21 mouse cellular contexts compared by ENCODE assay signal in genomic region chr8:122856288-122856687, GRCm38 (mm10). TPM values are rescaled to one million over a fixed set of nuclear protein-coding genes. Genes with fewer than 3 reads are reported as not detected.
"Had no signal": no experiment of that assay in that cellular context is flagged by ENCODE, and none has a peak within 500 bp of the region (broad histone marks: within the 10 kb centered on the region; RNA-seq: fewer than 3 reads in every experiment).

No protein-coding gene starts in this region.

- H3K9ac ChIP-seq: lung, embryonic 14.5 days; midbrain, embryonic 12.5 days; neural tube, embryonic 13.5 days; neural tube, embryonic 15.5 days had no signal

- H3K36me3 ChIP-seq: midbrain, embryonic 10.5 days; midbrain, embryonic 12.5 days; neural tube, embryonic 13.5 days; neural tube, embryonic 15.5 days had no signal

- H3K27me3 ChIP-seq: midbrain, embryonic 12.5 days; neural tube, embryonic 13.5 days; neural tube, embryonic 15.5 days had no signal

- H3K4me2 ChIP-seq: lung, embryonic 14.5 days; midbrain, embryonic 12.5 days; neural tube, embryonic 13.5 days; neural tube, embryonic 15.5 days had no signal

- H3K4me3 ChIP-seq: midbrain, embryonic 10.5 days; midbrain, embryonic 12.5 days; myocyte; neural tube, embryonic 13.5 days; neural tube, embryonic 15.5 days had no signal

- DNase-seq: lung, embryonic 14.5 days; lung, postnatal 10 days; lung, postnatal 4 days; midbrain, embryonic 14.5 days; retina, postnatal 1 day; right cerebral cortex, adult 18-20 months; right cerebral cortex, postnatal 25 days; right cerebral cortex, postnatal 4 days; spleen, adult 18-20 months; thymus, adult 18-20 months; thymus, postnatal 14 days; thymus, postnatal 36 days had no signal

- H3K9me3 ChIP-seq: midbrain, embryonic 10.5 days; midbrain, embryonic 12.5 days; neural tube, embryonic 13.5 days; neural tube, embryonic 15.5 days had no signal

- H3K27ac ChIP-seq: midbrain, embryonic 10.5 days; midbrain, embryonic 12.5 days; neural tube, embryonic 13.5 days; neural tube, embryonic 15.5 days had no signal

- ATAC-seq: midbrain, embryonic 16.5 days had no signal

RNA-seq across cellular contexts. Expression of gene Cdh15, which starts 8.5 kb away (rescaled TPM):
- total RNA-seq: megakaryocyte, adult 5-6 weeks; megakaryocyte-erythroid progenitor cell, adult 5-6 weeks had no signal
- polyA plus RNA-seq: lung, embryonic 14.5 days; small intestine, adult 2 months had no signal
